Mouse (Mus musculus) neural tube, embryonic 14.5 days (tissue): ENCODE measurements at regions not wholly inside any gene's neighbourhood (a gene's known extent, or its start where the extent isn't known, plus 50 kb on each side); places are given as distances from the start of the nearest gene placed in this dataset.

ENCODE experiments used
- ATAC-seq: fragments of 200-750 bp; cut with Nextera tagmentation; 2 replicates; pipeline ENCODE4 v1.8.0; 2017; ENCODE audit warnings: low read depth, mild to moderate bottlenecking, moderate TSS enrichment, moderate library complexity
- H3K27ac ChIP-seq: fragments of 300-500 bp; sonication (generic); 2 replicates; pipeline ENCODE4 v1.5.1; 2014; ENCODE audit warnings: low read depth, mild to moderate bottlenecking, control low read depth, low read length, moderate library complexity, mixed read lengths
- H3K27me3 ChIP-seq: fragments of 300-500 bp; sonication (generic); 2 replicates; pipeline ENCODE4 v1.6.1; 2014; ENCODE audit warnings: low read length; ENCODE audit not compliant: control insufficient read depth, insufficient read depth
- H3K36me3 ChIP-seq: fragments of 300-500 bp; sonication (generic); 2 replicates; pipeline ENCODE4 v1.6.1; 2014; ENCODE audit warnings: low read length, mixed read lengths; ENCODE audit not compliant: control insufficient read depth, insufficient read depth
- H3K4me1 ChIP-seq: fragments of 300-500 bp; sonication (generic); 2 replicates; pipeline ENCODE4 v1.6.1; 2014; ENCODE audit warnings: low read length; ENCODE audit not compliant: control insufficient read depth, insufficient read depth
- H3K4me2 ChIP-seq: fragments of 300-500 bp; sonication (generic); 2 replicates; pipeline ENCODE4 v1.6.1; 2014; ENCODE audit warnings: mild to moderate bottlenecking, low read depth, low read length, control low read depth
- H3K4me3 ChIP-seq: fragments of 300-500 bp; sonication (generic); 2 replicates; pipeline ENCODE4 v1.5.1; 2014; ENCODE audit warnings: low read depth, low read length, control low read depth, mixed read lengths
- H3K9ac ChIP-seq: fragments of 300-500 bp; sonication (generic); replicated peaks from 2 replicates; pipeline ENCODE4 v1.6.1; 2014; ENCODE audit warnings: low read depth, mild to moderate bottlenecking, control low read depth, low read length, mixed read lengths
- H3K9me3 ChIP-seq: fragments of 300-500 bp; sonication (generic); 2 replicates; pipeline ENCODE4 v1.6.1; 2016; ENCODE audit warnings: low read length; ENCODE audit not compliant: control insufficient read depth
- WGBS: fragments of 180-500 bp; shearing (Covaris S2); extraction: QIAGEN DNeasy Blood & Tissue Kit; methylation state at CpG from one replicate; pipeline ENCODE4 v1.1.7; 2014; 5-methylcytosine and 5-hydroxymethylcytosine counted together

GRCm38 (mm10) chr2:148523401-148523800, 80.0 kb upstream of the Cd93 start:
- Histone ChIP-seq H3K4me3 (no peak overlapping the region), H3K27ac (no peak overlapping the region), H3K4me1 (no peaks in the 10 kb centered on the region), H3K27me3 (no peaks in the 10 kb centered on the region), H3K9ac (no peak overlapping the region), H3K36me3 (no peaks in the 10 kb centered on the region), H3K4me2 (no peak overlapping the region), H3K9me3 (no peaks in the 10 kb centered on the region)
- no peak for ATAC-seq
- WGBS: 71% methylated on average over 3 of the region's 3 CpGs

- Histone ChIP-seq H3K4me2 (no peak overlapping the region), H3K9me3 (no peaks in the 10 kb centered on the region), H3K4me1 (no peaks in the 10 kb centered on the region), H3K9ac (no peak overlapping the region), H3K36me3 (no peaks in the 10 kb centered on the region), H3K27ac (no peak overlapping the region), H3K27me3 (no peaks in the 10 kb centered on the region), H3K4me3 (no peak overlapping the region)
- 85% methylated on average over 2 of the region's 2 CpGs for WGBS
- no peak for ATAC-seq
Measured at GRCm38 (mm10) chr2:148522936-148523335, 79.6 kb upstream of the Cd93 start.

- H3K9ac ChIP-seq: no peak overlapping the region
- no peaks in the 10 kb centered on the region for H3K9me3 ChIP-seq
- no peaks in the 10 kb centered on the region for H3K27me3 ChIP-seq
- H3K36me3 ChIP-seq: no peaks in the 10 kb centered on the region
- 75% methylated on average over 5 of the region's 5 CpGs for WGBS
- H3K4me3 ChIP-seq: no peak overlapping the region
- no peak overlapping the region for H3K27ac ChIP-seq
- H3K4me1 ChIP-seq: no peaks in the 10 kb centered on the region
- no peak overlapping the region for H3K4me2 ChIP-seq
- no peak; the same call in 1 of the 2 replicates for ATAC-seq
Measured at GRCm38 (mm10) chr2:148521966-148522575, 78.7 kb upstream of the Cd93 start.

GRCm38 (mm10) chr2:148520291-148520690, 76.9 kb upstream of the Cd93 start:
- Histone ChIP-seq H3K27ac (no peak overlapping the region), H3K4me2 (no peak overlapping the region), H3K36me3 (no peaks in the 10 kb centered on the region), H3K4me1 (no peaks in the 10 kb centered on the region), H3K4me3 (no peak overlapping the region), H3K9ac (no peak overlapping the region), H3K9me3 (no peaks in the 10 kb centered on the region), H3K27me3 (no peaks in the 10 kb centered on the region)
- ATAC-seq: no peak
- 87% methylated on average over 7 of the region's 7 CpGs for WGBS

- H3K36me3 ChIP-seq: no peaks in the 10 kb centered on the region
- H3K9ac ChIP-seq: no peak overlapping the region
- no peak overlapping the region for H3K27ac ChIP-seq
- H3K4me3 ChIP-seq: no peak overlapping the region
- 78% methylated on average over 10 of the region's 10 CpGs for WGBS
- ATAC-seq: no peak
- H3K27me3 ChIP-seq: no peaks in the 10 kb centered on the region
- H3K4me2 ChIP-seq: no peak overlapping the region
- no peaks in the 10 kb centered on the region for H3K4me1 ChIP-seq
- no peaks in the 10 kb centered on the region for H3K9me3 ChIP-seq
Measured at GRCm38 (mm10) chr2:148519689-148520290, 76.4 kb upstream of the Cd93 start.

GRCm38 (mm10) chr2:148517906-148518305, 74.5 kb upstream of the Cd93 start:
- H3K27me3 ChIP-seq: no peaks in the 10 kb centered on the region
- no peak overlapping the region for H3K27ac ChIP-seq
- ATAC-seq: no peak
- 70% methylated on average over 1 of the region's 1 CpGs for WGBS
- no peaks in the 10 kb centered on the region for H3K9me3 ChIP-seq
- no peak overlapping the region for H3K4me2 ChIP-seq
- H3K36me3 ChIP-seq: no peaks in the 10 kb centered on the region
- H3K9ac ChIP-seq: no peak overlapping the region
- no peak overlapping the region for H3K4me3 ChIP-seq
- H3K4me1 ChIP-seq: no peaks in the 10 kb centered on the region

GRCm38 (mm10) chr2:148510008-148510681, 66.8 kb upstream of the Cd93 start:
- 84% methylated on average over 13 of the region's 13 CpGs for WGBS
- no peaks in the 10 kb centered on the region for H3K4me1 ChIP-seq
- ATAC-seq: no peak
- H3K4me2 ChIP-seq: no peak overlapping the region
- no peak overlapping the region for H3K4me3 ChIP-seq
- H3K9ac ChIP-seq: no peak overlapping the region
- no peak overlapping the region for H3K27ac ChIP-seq
- no peaks in the 10 kb centered on the region for H3K36me3 ChIP-seq
- H3K27me3 ChIP-seq: no peaks in the 10 kb centered on the region
- H3K9me3 ChIP-seq: no peaks in the 10 kb centered on the region

GRCm38 (mm10) chr2:148509357-148509756, 66.0 kb upstream of the Cd93 start:
- no peaks in the 10 kb centered on the region for H3K9me3 ChIP-seq
- H3K27me3 ChIP-seq: no peaks in the 10 kb centered on the region
- no peaks in the 10 kb centered on the region for H3K36me3 ChIP-seq
- no peak overlapping the region for H3K9ac ChIP-seq
- H3K4me1 ChIP-seq: no peaks in the 10 kb centered on the region
- H3K27ac ChIP-seq: no peak overlapping the region
- H3K4me2 ChIP-seq: no peak overlapping the region
- no peak for ATAC-seq
- 93% methylated on average over 4 of the region's 4 CpGs for WGBS
- no peak overlapping the region for H3K4me3 ChIP-seq

GRCm38 (mm10) chr2:148507523-148507922, 64.2 kb upstream of the Cd93 start:
- no peak for ATAC-seq
- Histone ChIP-seq H3K36me3 (no peaks in the 10 kb centered on the region), H3K4me3 (no peak overlapping the region), H3K4me2 (no peak overlapping the region), H3K9ac (no peak overlapping the region), H3K27ac (no peak overlapping the region), H3K4me1 (no peaks in the 10 kb centered on the region), H3K9me3 (no peaks in the 10 kb centered on the region), H3K27me3 (no peaks in the 10 kb centered on the region)
